Mouse (Mus musculus): ENCODE results near the gene Mgat4a. TPM values are rescaled to one million over a fixed set of nuclear protein-coding genes. Genes with fewer than 3 reads are reported as not detected.

The Mgat4a gene
- total and polyA plus RNA-seq, 3 experiments, result 4.5 to 11.8 (median 8.7) TPM

DNA sequence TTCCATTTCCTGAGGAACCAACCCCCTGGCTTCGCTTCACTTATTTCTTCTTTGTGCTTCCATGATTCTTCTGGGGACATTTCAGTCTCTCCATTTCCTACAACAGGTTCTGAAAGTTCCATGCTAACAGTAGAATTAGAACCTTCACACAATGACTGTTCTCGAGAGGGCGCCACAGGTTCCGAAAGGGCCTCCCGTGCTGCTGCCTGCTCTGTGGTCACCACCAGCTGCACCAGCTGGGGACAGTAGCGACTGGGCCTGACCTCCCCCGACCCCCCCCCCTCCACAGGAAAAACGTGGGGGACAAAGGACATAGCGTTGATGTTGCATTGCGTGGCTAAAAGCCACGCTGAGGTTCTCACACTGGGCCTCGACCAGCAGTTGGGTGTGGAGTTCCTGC is 52.3 kb downstream of the Mgat4a start:
- intact Hi-C loops (cut with DNase I), result no loop called here
- TF ChIP-seq POLR2A (IDR thresholded peaks at IDR 0.05; ENCODE audit: insufficient read depth, low read depth, low read length), result no peak
- TF ChIP-seq CTCF (IDR thresholded peaks at IDR 0.05), result no peak
- no peak for TF ChIP-seq EP300 (IDR thresholded peaks at IDR 0.05; ENCODE audit: insufficient read depth, low read depth, low read length)
- Histone ChIP-seq H3K27me3 (ENCODE audit: control insufficient read depth, insufficient read depth, low read length) (no peaks in the 10 kb centered on the region), H3K4me1 (ENCODE audit: control insufficient read depth, insufficient read depth, low read length) (peaks cover 3% of the 10 kb centered on the region), H3K4me3 (no peak overlapping the region), H3K36me3 (ENCODE audit: control insufficient read depth, insufficient read depth, low read length) (peaks cover 9% of the 10 kb centered on the region), H3K9ac (ENCODE audit: low read depth, low read length) (no peak overlapping the region), H3K79me2 (replicated peaks; ENCODE audit: control insufficient read depth, insufficient read depth, low read length) (no peaks in the 10 kb centered on the region; the same call in 1 of the 2 replicates), H3K27ac (no peak overlapping the region)
- 68% methylated on average over 12 of the region's 12 CpGs for WGBS
- no peak for DNase-seq

DNA sequence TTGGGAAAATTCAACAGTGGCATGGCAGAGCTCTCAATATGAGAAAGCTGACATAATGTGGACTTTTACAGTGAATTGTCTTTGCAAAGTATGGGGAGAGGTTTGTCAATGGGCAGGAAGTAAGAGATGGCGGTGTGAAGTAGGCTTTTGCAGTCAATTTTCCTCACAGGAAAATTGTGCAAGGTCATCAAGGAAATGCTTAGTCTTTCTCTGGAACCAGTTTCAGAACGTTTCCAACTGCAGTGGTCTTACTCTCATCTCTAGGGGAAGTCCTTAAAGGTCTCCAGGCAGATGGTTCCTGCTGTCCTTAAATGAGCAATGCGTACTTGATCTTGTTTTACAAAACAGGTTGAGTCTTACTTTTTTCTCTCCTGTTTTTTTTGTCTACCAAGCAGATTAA is 53.8 kb downstream of the Mgat4a start:
- Histone ChIP-seq H3K4me3 (no peak overlapping the region), H3K27ac (no peak overlapping the region), H3K9ac (ENCODE audit: low read depth, low read length) (no peak overlapping the region), H3K36me3 (ENCODE audit: control insufficient read depth, insufficient read depth, low read length) (peaks cover 9% of the 10 kb centered on the region), H3K79me2 (replicated peaks; ENCODE audit: control insufficient read depth, insufficient read depth, low read length) (no peaks in the 10 kb centered on the region; the same call in 1 of the 2 replicates), H3K27me3 (ENCODE audit: control insufficient read depth, insufficient read depth, low read length) (no peaks in the 10 kb centered on the region), H3K4me1 (ENCODE audit: control insufficient read depth, insufficient read depth, low read length) (peaks cover 3% of the 10 kb centered on the region)
- intact Hi-C loops (cut with DNase I), result no loop called here
- 41% methylated on average over 3 of the region's 3 CpGs for WGBS
- no peak for TF ChIP-seq EP300 (IDR thresholded peaks at IDR 0.05; ENCODE audit: insufficient read depth, low read depth, low read length)
- DNase-seq, result no peak

DNA sequence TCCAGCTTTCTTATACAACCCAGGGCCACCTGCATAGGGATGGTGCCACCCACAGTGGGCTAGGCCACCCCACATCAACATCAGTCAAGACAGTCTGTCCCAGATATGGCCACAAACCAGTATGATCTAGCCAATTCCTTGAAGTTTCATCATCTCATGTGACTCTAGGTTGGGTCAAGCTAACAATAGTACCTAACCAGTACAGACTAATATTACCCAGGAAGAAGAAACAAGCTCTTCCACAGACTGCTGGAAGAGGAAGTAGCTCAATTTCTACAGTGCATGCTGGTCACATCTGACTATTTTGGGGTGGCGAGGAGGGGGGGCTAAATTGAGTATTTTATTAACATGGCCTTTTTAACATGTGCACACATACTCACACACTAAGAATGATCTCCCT is 54.4 kb downstream of the Mgat4a start:
- H3K27me3 ChIP-seq (ENCODE audit: control insufficient read depth, insufficient read depth, low read length), result no peaks in the 10 kb centered on the region
- no peak overlapping the region for H3K4me3 ChIP-seq
- no peak for DNase-seq
- no peak overlapping the region for H3K27ac ChIP-seq
- no peak overlapping the region for H3K9ac ChIP-seq (ENCODE audit: low read depth, low read length)
- TF ChIP-seq CTCF (IDR thresholded peaks at IDR 0.05) (no peak), EP300 (IDR thresholded peaks at IDR 0.05; ENCODE audit: insufficient read depth, low read depth, low read length) (no peak), POLR2A (IDR thresholded peaks at IDR 0.05; ENCODE audit: insufficient read depth, low read depth, low read length) (no peak)
- peaks cover 9% of the 10 kb centered on the region for H3K36me3 ChIP-seq (ENCODE audit: control insufficient read depth, insufficient read depth, low read length)
- intact Hi-C loops (cut with DNase I), result no loop called here
- WGBS, result 91% methylated on average over 1 of the region's 1 CpGs
- H3K4me1 ChIP-seq (ENCODE audit: control insufficient read depth, insufficient read depth, low read length), result peaks cover 2% of the 10 kb centered on the region
- H3K79me2 ChIP-seq (replicated peaks; ENCODE audit: control insufficient read depth, insufficient read depth, low read length), result no peaks in the 10 kb centered on the region; the same call in 1 of the 2 replicates

DNA sequence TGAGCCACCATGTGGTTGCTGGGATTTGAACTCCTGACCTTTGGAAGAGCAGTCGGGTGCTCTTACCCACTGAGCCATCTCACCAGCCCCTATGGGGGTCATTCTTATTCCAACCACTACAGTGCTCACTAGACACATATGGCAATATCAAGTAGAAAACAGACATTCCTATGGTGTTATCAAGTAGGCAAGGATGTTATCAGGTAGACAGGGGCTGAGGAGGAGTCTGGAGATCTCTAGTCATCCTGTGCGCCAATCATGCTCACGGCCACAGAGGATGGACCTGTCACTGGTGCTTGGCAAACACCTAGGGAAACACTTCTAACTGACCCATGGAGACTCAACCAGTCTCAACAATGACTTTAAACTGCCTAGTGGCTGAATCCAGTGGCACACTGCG is 56.2 kb downstream of the Mgat4a start:
- no peak for TF ChIP-seq CTCF (IDR thresholded peaks at IDR 0.05)
- TF ChIP-seq POLR2A (IDR thresholded peaks at IDR 0.05; ENCODE audit: insufficient read depth, low read depth, low read length), result no peak
- no peak for TF ChIP-seq EP300 (IDR thresholded peaks at IDR 0.05; ENCODE audit: insufficient read depth, low read depth, low read length)
- Histone ChIP-seq H3K36me3 (ENCODE audit: control insufficient read depth, insufficient read depth, low read length) (peaks cover 7% of the 10 kb centered on the region), H3K4me3 (no peak overlapping the region), H3K79me2 (replicated peaks; ENCODE audit: control insufficient read depth, insufficient read depth, low read length) (no peaks in the 10 kb centered on the region; the same call in 1 of the 2 replicates), H3K4me1 (ENCODE audit: control insufficient read depth, insufficient read depth, low read length) (peaks cover 2% of the 10 kb centered on the region), H3K27me3 (ENCODE audit: control insufficient read depth, insufficient read depth, low read length) (no peaks in the 10 kb centered on the region), H3K27ac (no peak overlapping the region), H3K9ac (ENCODE audit: low read depth, low read length) (no peak overlapping the region)
- no peak for DNase-seq
- WGBS, result 89% methylated on average over 4 of the region's 4 CpGs
- intact Hi-C loops (cut with DNase I), result loop anchor here (2.0 kb wide), 1 partner anchor 14 kb away; no protein-coding TSS in a partner anchor

DNA sequence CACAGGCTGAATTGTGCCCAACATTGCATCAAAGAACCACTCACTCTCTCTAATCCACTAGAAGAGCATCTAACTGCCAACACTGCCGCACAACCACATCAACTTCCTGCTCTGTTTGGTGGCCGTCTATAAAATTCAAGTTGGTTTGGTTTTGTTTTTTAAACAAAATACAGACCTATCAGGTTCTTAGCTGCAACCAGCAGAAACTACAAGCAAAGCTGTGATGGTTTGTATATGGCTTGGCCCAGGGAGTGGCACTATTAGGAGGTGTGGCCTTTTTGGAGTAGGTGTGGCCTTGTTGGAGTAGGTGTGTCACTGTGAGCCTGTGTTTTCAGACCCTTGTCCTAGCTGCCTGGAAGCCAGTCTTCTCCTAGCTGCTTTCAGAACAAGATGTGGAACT is 59.5 kb downstream of the Mgat4a start:
- Histone ChIP-seq H3K27me3 (ENCODE audit: control insufficient read depth, insufficient read depth, low read length) (no peaks in the 10 kb centered on the region), H3K27ac (no peak overlapping the region)
- 86% methylated on average over 2 of the region's 2 CpGs for WGBS

DNA sequence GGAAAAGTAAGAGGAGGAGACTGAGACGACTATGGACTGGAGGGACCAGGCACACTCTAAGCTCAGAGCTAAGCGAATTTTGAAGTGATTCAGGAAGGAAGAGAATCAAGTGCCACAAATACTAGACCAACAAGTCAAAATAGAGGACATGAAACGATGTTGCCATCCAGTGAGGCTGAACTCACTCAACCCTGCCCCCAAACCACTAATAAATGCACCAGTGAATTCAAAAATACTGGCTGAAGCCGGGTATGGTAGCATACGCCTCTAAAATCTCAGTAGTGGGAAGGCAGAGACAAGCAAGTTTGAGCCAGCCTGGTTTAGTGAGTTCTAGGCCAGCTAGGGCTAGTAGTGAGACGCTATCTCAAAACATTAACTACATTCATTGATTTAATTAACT is 60.1 kb downstream of the Mgat4a start:
- 87% methylated on average over 6 of the region's 6 CpGs for WGBS
- no peak overlapping the region for H3K27ac ChIP-seq
- H3K4me3 ChIP-seq, result no peak overlapping the region
- H3K79me2 ChIP-seq (replicated peaks; ENCODE audit: control insufficient read depth, insufficient read depth, low read length), result no peaks in the 10 kb centered on the region
- H3K4me1 ChIP-seq (ENCODE audit: control insufficient read depth, insufficient read depth, low read length), result peaks cover 3% of the 10 kb centered on the region
- TF ChIP-seq POLR2A (IDR thresholded peaks at IDR 0.05; ENCODE audit: insufficient read depth, low read depth, low read length) (no peak), EP300 (IDR thresholded peaks at IDR 0.05; ENCODE audit: insufficient read depth, low read depth, low read length) (no peak), CTCF (IDR thresholded peaks at IDR 0.05) (no peak)
- DNase-seq, result no peak
- no peaks in the 10 kb centered on the region for H3K27me3 ChIP-seq (ENCODE audit: control insufficient read depth, insufficient read depth, low read length)
- H3K9ac ChIP-seq (ENCODE audit: low read depth, low read length), result no peak overlapping the region
- H3K36me3 ChIP-seq (ENCODE audit: control insufficient read depth, insufficient read depth, low read length), result no peaks in the 10 kb centered on the region
- intact Hi-C loops (cut with DNase I), result no loop called here

More for the DNA sequence above, 59.5 kb downstream of the Mgat4a start:
- DNase-seq, result no peak
- H3K4me1 ChIP-seq (ENCODE audit: control insufficient read depth, insufficient read depth, low read length), result peaks cover 4% of the 10 kb centered on the region
- H3K4me3 ChIP-seq, result no peak overlapping the region
- intact Hi-C loops (cut with DNase I), result no loop called here
- no peaks in the 10 kb centered on the region for H3K36me3 ChIP-seq (ENCODE audit: control insufficient read depth, insufficient read depth, low read length)
- no peaks in the 10 kb centered on the region; the same call in 1 of the 2 replicates for H3K79me2 ChIP-seq (replicated peaks; ENCODE audit: control insufficient read depth, insufficient read depth, low read length)
- H3K9ac ChIP-seq (ENCODE audit: low read depth, low read length), result no peak overlapping the region
- no peak for TF ChIP-seq POLR2A (IDR thresholded peaks at IDR 0.05; ENCODE audit: insufficient read depth, low read depth, low read length)
- TF ChIP-seq CTCF (IDR thresholded peaks at IDR 0.05), result no peak
- no peak for TF ChIP-seq EP300 (IDR thresholded peaks at IDR 0.05; ENCODE audit: insufficient read depth, low read depth, low read length)
